Mouse (Mus musculus): ENCODE measurements around the gene Galns.

DNA sequence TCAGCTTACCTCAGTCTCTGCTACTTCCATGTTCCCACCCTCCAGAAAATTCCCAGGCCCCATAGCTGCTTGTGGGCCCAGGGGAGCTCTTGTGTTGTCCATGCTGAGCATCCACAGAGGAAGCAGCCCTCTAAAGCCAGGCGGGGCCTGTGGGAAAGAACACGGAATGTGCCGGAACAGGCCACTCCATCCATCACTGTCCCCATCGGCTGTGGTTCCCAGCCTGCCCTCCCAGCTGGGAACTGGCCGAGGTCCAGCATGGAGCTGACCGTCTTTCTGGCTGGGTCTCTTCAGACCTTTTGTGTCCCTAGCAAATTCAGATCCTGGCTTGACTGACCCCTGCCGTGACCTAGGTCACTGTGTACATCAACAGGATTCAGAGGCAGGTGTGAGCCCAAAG is 43.5 kb upstream of the Galns start:
- TF ChIP-seq CTCF (IDR thresholded peaks at IDR 0.05; ENCODE audit: insufficient read depth, low read depth, low read length): no peak
- no peak for TF ChIP-seq POLR2A (IDR thresholded peaks at IDR 0.05; ENCODE audit: insufficient read depth, low read depth, low read length)

Measured in olfactory bulb, adult 2 months (tissue).